Mouse (Mus musculus) CD4-positive helper T cell, adult 2 months (primary cell): Measurements from ENCODE around the gene Tpbpb.
A peak's percentile ranks its signal among the peaks of the same experiment; 100 is the strongest.
"Not testable (repeated sequence)": the region's sequence is repeated elsewhere in the genome, so short reads cannot be mapped to it uniquely, and the experiment has no call there.

Source experiments
- DNase-seq: peaks from one replicate; pipeline ENCODE4 v3.0.0-alpha.2; 2012; ENCODE audit warnings: low read depth, missing footprints, low spot score

Tpbpb gene

DNA sequence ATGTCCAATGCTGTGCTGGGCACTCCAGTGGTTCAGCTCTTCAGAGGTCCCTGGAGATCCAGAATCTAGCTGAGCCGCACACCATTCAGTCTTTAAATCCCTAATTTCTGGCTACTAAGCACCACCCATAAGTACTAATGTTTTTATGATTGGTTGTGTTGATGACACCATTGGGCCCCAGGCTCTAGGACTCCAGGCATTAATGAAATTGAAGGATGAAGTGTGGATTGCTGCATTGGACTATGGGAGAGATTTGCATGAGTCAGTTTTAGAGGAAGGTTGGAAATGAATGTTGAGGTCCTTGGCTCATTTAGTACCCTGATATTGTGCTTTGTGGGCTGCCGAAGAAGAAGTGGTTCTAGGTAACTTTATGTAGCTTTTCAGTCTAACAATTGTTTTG is at the start of gene Tpbpb:
Gene Tpbpb, minus strand, starts transcription at position 101 of the 400 bp plus-strand sequence.
- DNase-seq, result not testable (repeated sequence)

DNA sequence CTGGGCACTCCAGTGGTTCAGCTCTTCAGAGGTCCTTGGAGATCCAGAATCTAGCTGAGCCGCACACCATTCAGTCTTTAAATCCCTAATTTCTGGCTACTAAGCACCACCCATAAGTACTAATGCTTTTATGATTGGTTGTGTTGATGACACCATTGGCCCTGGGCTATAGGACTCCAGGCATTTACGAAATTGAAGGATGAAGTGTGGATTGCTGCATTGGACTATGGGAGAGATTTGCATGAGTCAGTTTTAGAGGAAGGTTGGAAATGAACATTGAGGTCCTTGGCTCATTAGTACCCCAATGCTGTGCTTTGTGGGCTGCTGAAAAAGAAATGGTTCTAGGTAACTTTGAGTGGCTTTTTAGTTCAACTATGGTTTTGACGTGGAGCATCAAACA is 37.2 kb upstream of the Tpbpb start, which contains the start of gene Tpbpa:
Gene Tpbpa, minus strand, starts transcription at position 101 of the 400 bp plus-strand sequence.
- not testable (repeated sequence) for DNase-seq

DNA sequence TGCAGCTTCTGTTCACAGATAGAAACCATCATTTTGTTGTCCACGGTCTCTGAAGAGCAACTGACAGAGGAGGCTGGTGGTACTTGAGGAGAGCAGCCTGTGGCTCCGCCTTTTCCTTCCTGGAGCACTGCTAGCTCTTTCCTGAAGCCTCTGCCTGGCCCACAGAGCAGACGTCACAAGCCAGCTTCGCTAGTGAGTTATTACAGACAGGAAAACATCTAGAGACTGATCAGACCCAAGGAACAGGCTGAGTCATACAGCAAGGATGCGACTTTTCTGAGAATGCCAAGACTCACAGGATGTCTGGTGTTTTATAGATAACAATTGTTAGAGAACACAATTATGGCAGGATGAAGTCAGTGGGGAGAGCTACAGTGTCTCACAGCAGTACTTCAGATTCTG is 31.8 kb upstream of the Tpbpb start, which contains the start of the genes Gm49391 and Ctla2a:
Gene Gm49391, minus strand, starts transcription at position 72 of the 402 bp plus-strand sequence.
Gene Ctla2a, minus strand, starts transcription at position 126 of the 402 bp plus-strand sequence.
- DNase-seq, result peak; percentile 69

DNA sequence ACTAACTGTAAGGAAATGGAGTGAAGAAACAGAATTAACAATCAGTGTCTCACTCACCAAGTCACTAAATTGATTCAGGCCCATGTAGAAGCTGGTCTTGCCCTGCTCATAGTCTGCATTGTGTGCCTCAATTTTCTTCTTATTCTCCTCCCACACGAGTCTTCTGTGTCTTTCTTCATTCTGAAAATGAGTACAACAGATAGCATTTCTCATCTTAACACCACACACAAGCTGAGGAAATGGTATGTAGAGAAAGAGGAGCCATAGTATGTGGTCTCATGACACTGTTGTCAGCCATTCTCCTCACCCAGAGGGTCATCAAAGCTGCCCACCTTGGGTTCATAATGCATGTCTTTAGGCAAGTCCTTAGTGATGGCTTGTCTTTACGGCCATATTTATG is 30.8 kb upstream of the Tpbpb start, which contains the start of gene Gm49393:
Gene Gm49393, minus strand, starts transcription at position 101 of the 400 bp plus-strand sequence.
- DNase-seq, result not testable (repeated sequence)

DNA sequence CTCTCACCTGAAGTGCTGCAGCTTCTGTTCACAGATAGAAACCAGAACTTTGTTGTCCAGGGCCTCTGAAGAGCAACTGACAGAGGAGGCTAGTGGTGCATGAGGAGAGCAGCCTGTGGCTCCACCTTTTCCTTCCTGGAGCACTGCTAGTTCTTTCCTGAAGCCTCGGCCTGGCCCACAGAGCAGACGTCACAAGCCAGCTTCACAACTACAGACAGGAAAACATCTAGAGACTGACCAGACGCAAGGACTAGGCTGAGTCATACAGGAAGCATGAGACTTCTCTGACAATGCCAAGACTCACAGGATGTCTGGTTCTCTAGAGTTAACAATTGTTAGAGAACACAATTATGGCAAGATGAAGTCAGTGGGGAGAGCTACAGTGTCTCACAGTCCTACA is 7.4 kb downstream of the Tpbpb start, which contains the start of gene Ctla2b:
Gene Ctla2b, minus strand, starts transcription at position 120 of the 400 bp plus-strand sequence.
- peak; percentile 58 for DNase-seq

DNA sequence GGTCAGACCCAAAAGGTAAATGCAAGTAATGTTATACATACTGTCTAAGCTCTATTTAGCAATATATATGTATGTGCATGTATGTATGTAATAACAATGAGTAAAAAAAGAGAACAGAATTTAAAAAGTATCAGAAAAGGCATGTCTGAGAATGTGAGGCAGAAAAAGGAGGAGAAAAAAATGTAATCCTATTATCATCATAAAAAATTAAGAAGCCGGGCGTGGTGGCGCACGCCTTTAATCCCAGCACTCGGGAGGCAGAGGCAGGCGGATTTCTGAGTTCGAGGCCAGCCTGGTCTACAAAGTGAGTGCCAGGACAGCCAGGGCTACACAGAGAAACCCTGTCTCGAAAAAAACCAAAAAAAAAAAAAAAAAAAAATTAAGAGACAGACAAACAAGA is 7.9 kb downstream of the Tpbpb start, which contains the start of gene Gm49392:
Gene Gm49392, minus strand, starts transcription at position 101 of the 400 bp plus-strand sequence.
- DNase-seq, result not testable (repeated sequence)

DNA sequence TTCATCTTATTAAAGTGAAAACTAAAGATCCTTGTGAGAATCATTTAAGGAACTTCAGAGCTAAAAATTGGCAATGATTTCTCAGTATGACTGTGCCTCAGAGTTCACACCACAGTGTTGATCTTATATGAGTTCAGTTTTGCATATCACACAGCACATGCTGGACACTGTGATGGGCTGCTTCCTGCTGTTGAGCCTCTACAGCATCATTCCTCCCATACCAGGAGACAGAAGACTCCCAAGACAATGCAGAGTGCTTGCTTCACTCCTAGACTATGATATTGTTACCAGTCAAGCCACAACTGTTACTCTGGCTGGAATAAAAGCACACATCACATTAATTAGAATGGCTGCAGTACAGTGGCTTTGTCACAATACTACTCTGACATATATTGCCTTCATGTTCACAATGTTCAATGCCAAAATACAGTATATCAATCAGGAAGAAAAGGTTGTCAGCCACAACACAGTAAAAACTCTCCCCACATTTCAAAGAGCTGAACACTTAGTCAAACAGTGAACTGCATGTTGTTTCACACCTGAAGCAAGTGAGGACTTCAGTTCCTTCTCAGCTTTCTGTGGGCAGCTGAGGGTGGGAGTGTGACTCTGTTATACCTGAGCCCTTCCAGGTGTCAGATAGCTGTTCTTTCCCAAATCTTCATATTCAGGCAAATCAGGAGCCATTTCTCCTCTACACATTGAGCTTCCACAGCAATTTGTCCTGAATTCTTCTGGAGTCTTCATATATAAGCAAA is 9.1 kb downstream of the Tpbpb start:
- no peak for DNase-seq

DNA sequence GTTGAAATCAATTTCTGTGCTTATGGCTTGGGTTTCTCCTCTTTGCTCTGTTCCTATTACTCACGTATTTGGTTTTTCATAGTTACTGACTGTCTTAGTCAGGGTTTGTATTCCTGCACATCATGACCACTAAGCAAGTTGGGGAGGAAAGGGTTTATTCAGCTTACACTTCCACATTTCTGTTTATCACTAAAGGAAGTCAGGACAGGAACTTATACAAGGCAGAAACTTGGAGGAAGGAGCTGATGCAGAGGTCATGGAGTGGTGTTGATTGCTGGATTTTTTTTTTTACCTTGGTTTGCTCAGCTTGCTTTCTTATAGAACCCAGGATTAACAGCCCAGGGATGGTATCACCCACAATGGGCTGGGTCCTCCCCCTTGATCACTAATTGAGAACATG is 12.4 kb downstream of the Tpbpb start:
- DNase-seq, result no peak

DNA sequence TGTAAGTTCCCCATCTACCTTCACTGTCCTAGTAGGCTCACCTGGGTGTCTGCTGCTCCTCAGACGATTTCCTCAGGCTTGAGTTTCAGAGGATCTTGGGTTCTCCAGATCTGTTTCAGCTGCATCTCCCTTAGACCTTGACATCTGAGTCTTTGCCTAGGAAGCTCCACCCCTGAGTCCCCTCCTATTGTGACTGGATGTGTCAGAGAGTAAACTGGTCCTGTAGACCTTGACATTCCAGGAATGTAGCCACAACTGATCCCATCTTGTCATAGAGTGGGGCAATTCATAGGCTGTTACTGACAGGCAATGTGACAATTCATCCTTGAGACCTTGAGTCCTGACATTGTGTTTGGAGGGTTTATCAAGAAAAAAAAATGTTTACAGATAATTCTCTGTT is 40.4 kb downstream of the Tpbpb start, which contains the start of gene 4930486L24Rik:
Gene 4930486L24Rik, minus strand, starts transcription at position 195 of the 400 bp plus-strand sequence.
- DNase-seq, result no peak
